Mouse (Mus musculus) thymus, adult 2 months (tissue): Measurements from ENCODE around the gene Akap10.

Experiments
- CTCF ChIP-seq: fragments of 200-500 bp; IDR thresholded peaks from 2 replicates; pipeline ENCODE4 v1.5.1; 2012; ENCODE audit warnings: mild to moderate bottlenecking, control low read depth, low read length, moderate library complexity, borderline replicate concordance; ENCODE audit not compliant: control insufficient read depth, poor library complexity, insufficient read depth; ENCODE audit errors: extremely low read depth
- POLR2A ChIP-seq: fragments of 200-500 bp; IDR thresholded peaks from 2 replicates; pipeline ENCODE4 v1.6.1; 2012; ENCODE audit warnings: mild to moderate bottlenecking, low read length, control low read depth, moderate library complexity; ENCODE audit not compliant: control insufficient read depth, poor library complexity, insufficient read depth; ENCODE audit errors: extremely low read depth

GRCm38 (mm10) chr11:61871881-61872280, 58.2 kb downstream of the Akap10 start:
- TF ChIP-seq CTCF (no peak), POLR2A (no peak)
